Mouse (Mus musculus): ENCODE results near the gene Gnb2. TPM values are rescaled to one million over a fixed set of nuclear protein-coding genes. Genes with fewer than 3 reads are reported as not detected.

Gene Gnb2
- 386 and 389 TPM in 2 replicates for polyA plus RNA-seq (2015; fragmentation: Nextera tagmentation; extraction: Ambion mirVana)

GRCm38 (mm10) chr5:137533117-137533827, at the start of gene Gnb2, which contains the start of gene Epo:
Gene Gnb2 (minus strand): TSS chr5:137533510.
Gene Epo (minus strand): TSS chr5:137533242.
- Histone ChIP-seq H3K27me3 (replicated peaks; ENCODE audit: control insufficient read depth, insufficient read depth, low read length) (no peaks in the 10 kb centered on the region), H3K4me3 (ENCODE audit: low read depth, low read length) (peak within 1 kb of the TSS; percentile 72), H3K36me3 (ENCODE audit: control insufficient read depth, insufficient read depth) (peaks cover 21% of the 10 kb centered on the region), H3K4me1 (replicated peaks; ENCODE audit: control insufficient read depth, insufficient read depth, low read length) (0 out of 2 replicates have a peak, but pooled peaks cover 9% of the 10 kb centered on the region), H3K27ac (ENCODE audit: low read depth, low read length) (peak within 1 kb of the TSS; percentile 83), H3K4me2 (replicated peaks; ENCODE audit: low read depth) (peak within 1 kb of the TSS; percentile 71), H3K9ac (ENCODE audit: low read depth, low read length) (peak within 1 kb of the TSS; percentile 64), H3K9me3 (ENCODE audit: control insufficient read depth) (no peaks in the 10 kb centered on the region)
- peak; percentile 85 for ATAC-seq
- WGBS, result under 1% methylated on average over 37 of the region's 40 CpGs
- TF ChIP-seq CTCF (IDR thresholded peaks at IDR 0.05; ENCODE audit: low read depth), result no peak

- H3K9ac ChIP-seq (ENCODE audit: low read depth, low read length), result no peak overlapping the region
- whole genome bisulfite sequencing, result 26% methylated on average over 8 of the region's 8 CpGs
- H3K4me1 ChIP-seq (replicated peaks; ENCODE audit: control insufficient read depth, insufficient read depth, low read length), result no peaks in the 10 kb centered on the region
- TF ChIP-seq CTCF (IDR thresholded peaks at IDR 0.05; ENCODE audit: low read depth), result no peak
- no peaks in the 10 kb centered on the region for H3K9me3 ChIP-seq (ENCODE audit: control insufficient read depth)
- no peak for ATAC-seq
- no peak overlapping the region for H3K27ac ChIP-seq (ENCODE audit: low read depth, low read length)
- H3K4me2 ChIP-seq (replicated peaks; ENCODE audit: low read depth), result no peak overlapping the region
- peaks cover 17% of the 10 kb centered on the region for H3K27me3 ChIP-seq (replicated peaks; ENCODE audit: control insufficient read depth, insufficient read depth, low read length)
- no peak overlapping the region for H3K4me3 ChIP-seq (ENCODE audit: low read depth, low read length)
- no peaks in the 10 kb centered on the region for H3K36me3 ChIP-seq (ENCODE audit: control insufficient read depth, insufficient read depth)
Observed at GRCm38 (mm10) chr5:137582702-137583101, 49.4 kb upstream of the Gnb2 start.

GRCm38 (mm10) chr5:137580246-137580645, 46.9 kb upstream of the Gnb2 start:
- no peak for ATAC-seq
- Histone ChIP-seq H3K9ac (ENCODE audit: low read depth, low read length) (no peak overlapping the region), H3K4me3 (ENCODE audit: low read depth, low read length) (no peak overlapping the region), H3K27me3 (replicated peaks; ENCODE audit: control insufficient read depth, insufficient read depth, low read length) (peaks cover 17% of the 10 kb centered on the region), H3K4me2 (replicated peaks; ENCODE audit: low read depth) (no peak overlapping the region), H3K36me3 (ENCODE audit: control insufficient read depth, insufficient read depth) (no peaks in the 10 kb centered on the region), H3K9me3 (ENCODE audit: control insufficient read depth) (no peaks in the 10 kb centered on the region), H3K27ac (ENCODE audit: low read depth, low read length) (no peak overlapping the region), H3K4me1 (replicated peaks; ENCODE audit: control insufficient read depth, insufficient read depth, low read length) (no peaks in the 10 kb centered on the region)
- no peak for TF ChIP-seq CTCF (IDR thresholded peaks at IDR 0.05; ENCODE audit: low read depth)
- 72% methylated on average over 6 of the region's 6 CpGs for WGBS

- Histone ChIP-seq H3K9me3 (ENCODE audit: control insufficient read depth) (no peaks in the 10 kb centered on the region), H3K4me1 (replicated peaks; ENCODE audit: control insufficient read depth, insufficient read depth, low read length) (no peaks in the 10 kb centered on the region), H3K27ac (ENCODE audit: low read depth, low read length) (no peak overlapping the region), H3K36me3 (ENCODE audit: control insufficient read depth, insufficient read depth) (no peaks in the 10 kb centered on the region), H3K4me2 (replicated peaks; ENCODE audit: low read depth) (peak overlapping the region; percentile 44), H3K4me3 (ENCODE audit: low read depth, low read length) (peak overlapping the region; percentile 4; the same call in 1 of the 2 replicates), H3K27me3 (replicated peaks; ENCODE audit: control insufficient read depth, insufficient read depth, low read length) (peaks cover 10% of the 10 kb centered on the region), H3K9ac (ENCODE audit: low read depth, low read length) (no peak overlapping the region)
- 0 out of 2 replicates have a peak, but pooled peaks have one; percentile 14 for ATAC-seq
- TF ChIP-seq CTCF (IDR thresholded peaks at IDR 0.05; ENCODE audit: low read depth), result peak; percentile 54
- 6% methylated on average over 27 of the region's 27 CpGs for WGBS
Observed at GRCm38 (mm10) chr5:137574470-137574901, 41.2 kb upstream of the Gnb2 start.

GRCm38 (mm10) chr5:137570691-137571586, 37.6 kb upstream of the Gnb2 start:
- no peak overlapping the region for H3K27ac ChIP-seq (ENCODE audit: low read depth, low read length)

GRCm38 (mm10) chr5:137570181-137570580, 36.9 kb upstream of the Gnb2 start:
- H3K9me3 ChIP-seq (ENCODE audit: control insufficient read depth), result no peaks in the 10 kb centered on the region
- no peaks in the 10 kb centered on the region for H3K36me3 ChIP-seq (ENCODE audit: control insufficient read depth, insufficient read depth)
- H3K27ac ChIP-seq (ENCODE audit: low read depth, low read length), result no peak overlapping the region
- no peak for TF ChIP-seq CTCF (IDR thresholded peaks at IDR 0.05; ENCODE audit: low read depth)
- H3K9ac ChIP-seq (ENCODE audit: low read depth, low read length), result no peak overlapping the region
- 51% methylated on average over 7 of the region's 7 CpGs for WGBS
- no peak for ATAC-seq
- no peak overlapping the region for H3K4me2 ChIP-seq (replicated peaks; ENCODE audit: low read depth)
- no peaks in the 10 kb centered on the region for H3K4me1 ChIP-seq (replicated peaks; ENCODE audit: control insufficient read depth, insufficient read depth, low read length)
- no peak overlapping the region for H3K4me3 ChIP-seq (ENCODE audit: low read depth, low read length)
- peaks cover 9% of the 10 kb centered on the region for H3K27me3 ChIP-seq (replicated peaks; ENCODE audit: control insufficient read depth, insufficient read depth, low read length)

More at GRCm38 (mm10) chr5:137570691-137571586, 37.6 kb upstream of the Gnb2 start:
- Histone ChIP-seq H3K9ac (ENCODE audit: low read depth, low read length) (no peak overlapping the region), H3K9me3 (ENCODE audit: control insufficient read depth) (no peaks in the 10 kb centered on the region), H3K27me3 (replicated peaks; ENCODE audit: control insufficient read depth, insufficient read depth, low read length) (peaks cover 10% of the 10 kb centered on the region), H3K36me3 (ENCODE audit: control insufficient read depth, insufficient read depth) (no peaks in the 10 kb centered on the region), H3K4me2 (replicated peaks; ENCODE audit: low read depth) (no peak overlapping the region), H3K4me3 (ENCODE audit: low read depth, low read length) (no peak overlapping the region), H3K4me1 (replicated peaks; ENCODE audit: control insufficient read depth, insufficient read depth, low read length) (no peaks in the 10 kb centered on the region)
- 74% methylated on average over 17 of the region's 17 CpGs for WGBS
- no peak for TF ChIP-seq CTCF (IDR thresholded peaks at IDR 0.05; ENCODE audit: low read depth)
- no peak for ATAC-seq
